27 mouse cellular contexts compared by ENCODE assay signal in the genomic region with DNA sequence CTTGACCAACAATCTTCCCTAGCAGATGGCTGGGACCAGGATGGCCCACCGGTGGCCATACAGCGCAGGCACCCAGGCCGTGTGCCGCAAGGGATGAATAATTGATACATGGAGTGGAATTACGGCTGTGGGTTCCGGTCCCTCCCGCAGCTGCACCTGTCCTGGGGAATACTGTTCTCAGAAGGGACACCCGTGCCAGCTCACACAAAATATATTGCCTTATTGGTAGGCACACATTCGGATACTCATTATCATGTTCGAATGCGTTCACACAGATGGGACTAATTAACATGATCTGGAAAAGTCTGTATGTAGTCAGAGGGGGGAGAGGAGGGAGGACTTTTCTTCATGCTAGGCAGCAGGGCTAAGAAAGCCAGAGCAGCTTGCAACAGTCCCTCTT. TPM values are rescaled to one million over a fixed set of nuclear protein-coding genes. Genes with fewer than 3 reads are reported as not detected.
DNase-seq lines count a peak whose midpoint lies in the region; ATAC-seq lines count a peak whose summit lies in the region.
"Had no signal": no experiment of that assay in that cellular context is flagged by ENCODE, and none has a peak within 500 bp of the region (broad histone marks: within the 10 kb centered on the region; RNA-seq: fewer than 3 reads in every experiment).

No protein-coding gene starts in this region.

- peak; percentile 74 for ATAC-seq in neural tube, embryonic 13.5 days (ENCODE audit: low read depth)
- ATAC-seq: CD4-positive, CD25-positive, alpha-beta regulatory T cell, adult 4 months; hindbrain, embryonic 16.5 days; intestine, embryonic 15.5 days had no signal

- peaks cover 21% of the 10 kb centered on the region for H3K4me1 ChIP-seq in neural tube, embryonic 13.5 days (replicated peaks)
- H3K4me1 ChIP-seq: intestine, embryonic 15.5 days; limb, embryonic 12.5 days had no signal

- H3K4me2 ChIP-seq in neural tube, embryonic 13.5 days = no peak overlapping the region
- H3K4me2 ChIP-seq: embryonic facial prominence, embryonic 13.5 days; intestine, embryonic 15.5 days; limb, embryonic 12.5 days; liver, embryonic 15.5 days; lung, embryonic 14.5 days had no signal

- H3K27ac ChIP-seq in neural tube, embryonic 13.5 days (replicated peaks) = peak overlapping the region; percentile 28
- H3K27ac ChIP-seq: embryonic facial prominence, embryonic 13.5 days; intestine, embryonic 15.5 days; kidney, postnatal 0 days; limb, embryonic 12.5 days; liver, embryonic 15.5 days had no signal

- 38% methylated on average over 11 of the region's 11 CpGs for WGBS in neural tube, embryonic 13.5 days

- H3K9ac ChIP-seq in neural tube, embryonic 13.5 days = no peak overlapping the region
- H3K9ac ChIP-seq: embryonic facial prominence, embryonic 13.5 days; intestine, embryonic 15.5 days; limb, embryonic 12.5 days; liver, embryonic 15.5 days; lung, embryonic 14.5 days had no signal

- no peaks in the 10 kb centered on the region for H3K9me3 ChIP-seq in neural tube, embryonic 13.5 days
- H3K9me3 ChIP-seq: embryonic facial prominence, embryonic 13.5 days; intestine, embryonic 15.5 days; liver, embryonic 15.5 days had no signal

- peak; percentile 82 for DNase-seq in heart, adult 11 months
- DNase-seq in heart, postnatal 25 days (ENCODE audit: low spot score) = no peak
- DNase-seq in left cerebral cortex, postnatal 4 days = peak; percentile 29
- DNase-seq in left cerebral cortex, adult 8-10 months (ENCODE audit: low spot score in 2 of 2) = no peak
- no peak for DNase-seq in neural tube, embryonic 10.5 days (ENCODE audit: extremely low spot score, low spot score)
- no peak for DNase-seq in spleen, adult 18-20 months
- DNase-seq: adrenal gland, postnatal 14 days; cerebellum, adult 18-20 months; gastrocnemius, postnatal 10 days; heart, postnatal 14 days; kidney, adult 8-10 months; kidney, postnatal 4 days; lung, embryonic 14.5 days; lung, postnatal 14 days; right cerebral cortex, postnatal 4 days; thymus, adult 2 months; thymus, postnatal 36 days had no signal

- H3K27me3 ChIP-seq in neural tube, embryonic 13.5 days = no peaks in the 10 kb centered on the region
- H3K27me3 ChIP-seq: embryonic facial prominence, embryonic 13.5 days; intestine, embryonic 15.5 days; liver, embryonic 15.5 days had no signal

- H3K4me3 ChIP-seq in neural tube, embryonic 13.5 days = no peak overlapping the region
- H3K4me3 ChIP-seq: embryonic facial prominence, embryonic 13.5 days; intestine, embryonic 15.5 days; limb, embryonic 12.5 days; liver, embryonic 15.5 days had no signal

- H3K36me3 ChIP-seq in neural tube, embryonic 13.5 days = no peaks in the 10 kb centered on the region
- H3K36me3 ChIP-seq: embryonic facial prominence, embryonic 13.5 days; intestine, embryonic 15.5 days; limb, embryonic 12.5 days; liver, embryonic 15.5 days had no signal

- intact Hi-C loops in heart, postnatal 25 days (cut with DNase I) = no loop called here
- intact Hi-C loops in left cerebral cortex, postnatal 4 days (cut with DNase I) = no loop called here

RNA-seq across cellular contexts. Expression of gene Cldn14, which starts 37.6 kb away (rescaled TPM):
- not detected for total RNA-seq in heart, postnatal 25 days (2021)
- not detected for total RNA-seq in left cerebral cortex, postnatal 4 days (2021)
- 1 to 10 TPM in 2 of 4 experiments, under 1 TPM in 2; 0.59 to 1.5 (median 1.1) TPM for total RNA-seq in left cerebral cortex, adult 8-10 months (2022)
- 0.31 TPM in 1 of 2 replicates, not detected in the other for polyA plus RNA-seq in neural tube, embryonic 13.5 days (2015; fragmentation: Nextera tagmentation; extraction: Ambion mirVana)
- total RNA-seq: common myeloid progenitor, adult 5-6 weeks; heart, postnatal 14 days had no signal
- polyA plus RNA-seq: CD4-positive, CD25-positive, alpha-beta regulatory T cell, adult 4 months; embryonic facial prominence, embryonic 13.5 days; heart, embryonic 14.5 days; hindbrain, embryonic 16.5 days; limb, embryonic 12.5 days; lung, embryonic 14.5 days had no signal

Comparison
In these comparisons a context has a peak if more than half of its experiments do, and no peak if none do; other contexts are left out.
1. DNase-seq: peak in heart, adult 11 months (single experiment) and left cerebral cortex, postnatal 4 days (single experiment); none in heart, postnatal 25 days (single experiment), left cerebral cortex, adult 8-10 months (0 of 2), neural tube, embryonic 10.5 days (single experiment) and spleen, adult 18-20 months (0 of 2).